In the genomic region with DNA sequence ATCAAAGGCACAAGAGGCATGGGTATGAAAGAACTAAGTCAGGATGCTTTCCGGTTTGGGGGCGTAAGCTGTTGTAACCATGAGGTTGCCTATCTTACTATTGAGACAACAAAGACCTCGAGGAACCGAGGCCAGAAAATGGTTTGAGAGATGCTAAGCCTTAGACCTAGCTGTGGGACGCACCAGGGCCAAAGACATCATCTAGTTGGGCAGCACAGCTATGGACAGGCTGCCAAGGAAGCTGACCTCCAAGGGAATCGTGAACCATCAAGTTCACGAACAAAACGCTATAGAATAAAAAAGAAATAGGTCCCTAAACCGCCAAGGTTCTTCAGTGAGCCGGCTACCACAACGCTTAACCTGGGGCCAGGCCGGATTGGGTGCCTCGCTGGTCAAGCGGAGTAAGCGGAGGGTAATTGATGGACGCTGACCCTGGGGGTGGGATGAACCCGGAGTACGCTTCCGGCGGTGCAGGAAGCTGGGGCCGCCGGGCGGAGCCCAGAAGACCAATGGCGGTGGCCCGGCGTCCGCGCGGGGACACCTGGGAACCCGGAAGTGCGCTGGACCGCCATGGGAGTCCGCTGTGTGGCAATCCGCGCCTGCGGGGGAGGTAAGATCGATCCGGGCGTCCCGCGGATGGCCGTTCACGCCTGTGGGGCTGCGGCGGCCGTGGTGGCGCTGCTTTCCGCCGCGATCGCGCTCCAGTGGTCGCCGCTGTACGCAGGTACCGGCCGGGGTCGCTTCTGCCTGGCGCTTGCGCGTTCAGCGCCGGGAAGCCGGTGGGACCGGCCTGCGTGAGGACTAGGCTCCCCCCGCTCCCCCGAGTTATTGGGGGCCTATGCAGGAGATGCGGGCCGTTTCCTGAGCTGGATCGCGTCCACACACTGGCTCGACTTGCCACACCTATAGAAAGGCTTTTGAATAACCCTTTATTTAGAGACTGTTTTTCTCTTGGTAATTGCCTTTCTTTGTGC, we compare ENCODE assay signal across 8 mouse cellular contexts. TPM values are rescaled to one million over a fixed set of nuclear protein-coding genes. Genes with fewer than 3 reads are reported as not detected.
A peak's percentile ranks its signal among the peaks of the same experiment; 100 is the strongest.
DNase-seq lines count a peak whose midpoint lies in the region; ATAC-seq and TF ChIP-seq lines count a peak whose summit lies in the region.

A gene (plus strand): TSS at position 490 of the 974 bp plus-strand sequence.

- WGBS in hindbrain, postnatal 0 days = 4% methylated on average over 52 of the region's 73 CpGs

- H3K9ac ChIP-seq in hindbrain, postnatal 0 days (replicated peaks; ENCODE audit: low read length) = peak within 1 kb of the TSS; percentile 91

- peak; percentile 86 for DNase-seq in ZHBTc4 (ENCODE audit: low read depth, low spot score)
- DNase-seq in cerebellum, postnatal 4 days (ENCODE audit: low spot score in 2 of 2) = peak; percentile 78 to 84
- peak; percentile 96 for DNase-seq in gastrocnemius, adult 2 months
- peak; percentile 96 for DNase-seq in hindbrain, postnatal 0 days (ENCODE audit: low spot score)
- DNase-seq in left cerebral cortex, adult 9 months (ENCODE audit: low spot score in 2 of 2) = peak; percentile 68 to 88
- DNase-seq in right cerebral cortex, postnatal 14 days = peak; percentile 89
- DNase-seq in urinary bladder, postnatal 36 days (ENCODE audit: low spot score in 2 of 2) = peak; percentile 81 to 92

- H3K9me3 ChIP-seq in hindbrain, postnatal 0 days (ENCODE audit: low read length) = no peaks in the 10 kb centered on the region

- intact Hi-C loops in gastrocnemius, adult 2 months (cut with DNase I) = loop anchor here (5.0 kb wide), 1 partner anchor 205 kb away; a partner anchor contains a TSS

- peaks cover 14% of the 10 kb centered on the region for H3K4me1 ChIP-seq in hindbrain, postnatal 0 days (ENCODE audit: insufficient read depth, low read length)

- TF ChIP-seq CTCF in gastrocnemius, adult 2 months (IDR thresholded peaks at IDR 0.05) = no peak
- TF ChIP-seq CTCF in hindbrain, postnatal 0 days (IDR thresholded peaks at IDR 0.05; ENCODE audit: low read depth) = no peak

- no peaks in the 10 kb centered on the region for H3K27me3 ChIP-seq in hindbrain, postnatal 0 days (ENCODE audit: insufficient read depth, low read length)

- H3K4me2 ChIP-seq in hindbrain, postnatal 0 days (ENCODE audit: low read depth, low read length) = peak within 1 kb of the TSS; percentile 73

- no peaks in the 10 kb centered on the region for H3K36me3 ChIP-seq in hindbrain, postnatal 0 days (ENCODE audit: insufficient read depth, low read length)

- H3K27ac ChIP-seq in gastrocnemius, adult 2 months = peak within 1 kb of the TSS; percentile 93
- H3K27ac ChIP-seq in hindbrain, postnatal 0 days = peak within 1 kb of the TSS; percentile 89

- peak; percentile 98 for ATAC-seq in hindbrain, postnatal 0 days
- peak; percentile 100 for ATAC-seq in megakaryocyte progenitor cell, adult 5-6 weeks (replicated peaks; ENCODE audit: poor library complexity)

- peak within 1 kb of the TSS; percentile 93 for H3K4me3 ChIP-seq in gastrocnemius, adult 2 months
- peak within 1 kb of the TSS; percentile 90 for H3K4me3 ChIP-seq in hindbrain, postnatal 0 days (ENCODE audit: low read length)

RNA-seq across cellular contexts. Expression of the gene that starts here (rescaled TPM):
- total RNA-seq in gastrocnemius, adult 2 months (2021) = 10 to 100 TPM; 28.1 to 31.2 TPM
- 86.9 and 115 TPM in 2 replicates for total RNA-seq in hindbrain, postnatal 0 days (2014; rRNA removed)
- 125 and 129 TPM in 2 replicates for polyA plus RNA-seq in hindbrain, postnatal 0 days (2015; fragmentation: Nextera tagmentation; extraction: Ambion mirVana)
- total RNA-seq in megakaryocyte progenitor cell, adult 5-6 weeks (2015) = 59.8 and 65.7 TPM in 2 replicates
- 70.6 and 72.5 TPM in 2 replicates for total RNA-seq in megakaryocyte progenitor cell, adult 5-6 weeks (2017)

Comparison
In these comparisons a context has a peak if more than half of its experiments do, and no peak if none do; other contexts are left out.
1. Peak in every context shown above with its lines: DNase-seq, ATAC-seq, H3K4me3 ChIP-seq and H3K27ac ChIP-seq.